Mouse (Mus musculus) retina, adult 2 months (tissue): Measurements from ENCODE around the gene Plekhm1.

Source experiments
- DNase-seq: peaks from one replicate; pipeline ENCODE4 v3.0.0-alpha.2; 2012; ENCODE audit warnings: low read depth, low spot score

The Plekhm1 gene

DNA sequence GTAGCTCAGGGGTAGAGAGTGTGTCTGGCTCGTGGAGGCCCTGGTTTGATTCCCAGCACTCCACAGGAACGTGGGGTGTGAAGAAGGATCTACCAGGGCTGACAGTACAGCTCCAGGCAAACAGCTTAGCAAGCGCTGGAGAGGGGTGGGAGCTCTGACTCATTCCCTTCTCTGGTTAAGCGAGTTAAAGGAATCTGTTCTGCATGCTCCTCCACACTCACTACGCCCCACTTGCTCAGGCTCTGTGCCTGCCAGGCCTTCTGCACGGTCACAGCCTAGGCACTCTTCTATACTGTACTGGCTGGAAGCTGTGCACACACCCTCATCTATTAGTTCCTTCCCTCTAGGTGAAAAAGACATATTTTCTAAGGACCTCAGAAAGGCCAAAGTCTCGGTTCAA lies 18.5 kb downstream of the Plekhm1 start:
- no peak for DNase-seq

DNA sequence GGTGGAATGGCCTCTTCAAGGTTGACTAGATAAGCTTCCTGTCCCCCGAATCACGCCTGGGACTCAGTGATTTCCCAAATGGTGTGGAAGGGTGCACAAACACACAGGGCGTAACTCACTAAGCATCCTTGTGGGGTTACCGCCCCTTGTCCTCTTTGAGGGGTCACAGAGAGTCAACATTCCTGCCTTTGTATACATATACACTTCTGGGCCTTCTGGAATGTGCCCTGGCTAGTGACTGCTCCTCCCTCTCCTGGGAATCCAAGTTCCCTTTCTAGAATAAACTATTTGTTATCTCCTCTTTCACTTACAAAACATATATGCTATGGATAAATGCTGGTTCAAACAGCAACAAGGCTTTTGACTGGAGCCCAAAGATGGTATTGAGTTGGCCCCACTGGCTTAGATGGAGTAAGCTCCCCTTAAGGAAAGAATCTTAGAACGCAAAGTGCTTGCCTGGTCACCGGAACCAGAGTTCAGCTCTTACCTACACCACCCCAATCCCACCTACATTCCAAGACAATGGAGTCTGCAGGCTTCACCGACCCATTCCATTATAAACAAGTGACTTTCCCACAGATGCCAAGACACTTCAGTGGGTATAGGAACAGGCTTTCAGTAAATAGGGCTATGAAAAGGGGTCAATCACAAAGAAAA lies 24.5 kb downstream of the Plekhm1 start:
- DNase-seq: no peak

DNA sequence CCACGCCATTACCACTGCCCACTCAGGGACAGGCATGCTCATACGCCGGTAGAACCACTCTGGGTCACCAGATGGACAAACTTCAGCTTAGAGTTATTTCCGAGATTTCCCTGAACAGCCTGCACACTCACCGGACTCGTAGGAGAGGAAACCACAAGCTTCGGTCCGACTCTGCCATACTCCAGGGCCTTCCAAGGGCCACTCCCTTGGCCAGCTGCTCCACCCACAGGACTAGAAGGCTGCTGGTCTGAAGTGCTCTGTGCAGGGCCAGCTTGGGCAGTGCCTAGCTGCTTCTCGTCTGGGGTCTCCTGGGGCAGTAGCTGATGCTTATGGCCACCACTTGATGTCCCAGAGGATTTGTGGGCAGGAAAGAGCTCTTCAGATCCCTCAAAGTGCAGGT lies 25.7 kb downstream of the Plekhm1 start:
- DNase-seq: no peak

DNA sequence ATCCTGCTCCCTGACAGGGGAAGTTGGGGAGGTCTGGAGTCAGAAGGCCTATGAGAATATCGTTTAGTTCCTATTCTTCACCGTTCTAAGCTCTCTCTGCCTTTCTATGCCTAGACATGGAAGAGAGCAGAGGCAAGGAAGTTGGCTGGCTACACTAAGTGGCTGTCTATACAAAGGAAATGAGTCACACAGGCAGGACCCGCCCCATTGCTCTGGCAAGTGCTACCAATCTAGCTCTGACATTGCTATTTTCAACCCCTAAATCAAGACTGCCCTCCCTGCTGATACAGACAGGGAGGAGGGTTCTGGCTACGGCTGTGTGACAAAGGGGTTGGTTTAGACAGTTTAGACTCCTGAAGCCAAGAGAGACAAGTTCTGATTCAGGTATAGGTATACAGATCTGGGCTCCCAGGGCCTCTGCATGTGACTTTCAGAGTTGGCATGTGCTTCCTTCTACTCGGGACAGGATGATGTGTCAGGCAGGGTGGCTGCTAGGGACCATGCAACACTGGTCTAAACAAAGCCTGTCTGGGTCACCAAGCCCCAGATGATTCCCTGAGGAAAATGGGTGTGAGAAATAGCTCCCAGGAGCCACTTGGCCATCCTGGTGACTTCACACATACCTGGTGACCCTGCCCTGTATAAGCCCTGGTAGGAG lies 30.4 kb downstream of the Plekhm1 start:
- no peak for DNase-seq

DNA sequence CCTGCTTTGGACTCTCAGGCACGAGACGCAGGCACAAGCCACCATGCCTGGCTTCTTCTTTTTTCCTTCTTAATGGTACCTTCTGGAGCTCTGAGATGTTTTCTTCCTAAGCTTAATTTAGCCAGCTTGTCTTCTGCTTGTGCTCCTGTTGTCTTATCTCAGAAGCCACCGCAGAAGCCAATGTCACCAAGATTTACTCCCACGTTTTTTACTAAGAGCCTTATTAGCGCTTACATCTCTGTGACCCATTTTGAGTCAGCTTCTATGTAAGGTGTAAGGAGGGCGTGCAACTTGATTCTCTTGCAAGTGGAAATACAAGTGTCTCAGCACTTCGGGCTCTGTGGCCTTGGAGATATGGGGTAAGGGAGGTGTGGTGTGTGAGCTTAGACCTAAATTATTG lies 31.0 kb downstream of the Plekhm1 start:
- DNase-seq: no peak

DNA sequence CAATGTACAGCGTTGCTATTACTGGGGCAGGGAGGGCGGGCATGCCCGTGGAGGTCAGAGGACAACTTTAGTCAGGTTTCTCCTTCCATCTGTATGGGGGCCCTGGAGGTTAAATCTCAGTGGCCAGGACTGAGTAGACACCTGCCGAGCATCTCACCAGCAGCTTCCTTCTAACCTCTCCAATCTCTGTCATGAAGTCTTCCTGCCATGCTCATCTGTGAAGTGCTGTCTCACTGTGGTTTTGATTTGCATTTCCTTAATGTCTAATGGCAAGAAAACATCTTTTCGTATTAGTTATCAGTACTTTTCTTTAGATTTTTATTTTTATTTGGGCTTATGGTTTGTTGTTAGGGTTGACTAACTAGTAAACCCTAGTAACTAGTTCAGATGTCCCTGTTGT lies 32.0 kb downstream of the Plekhm1 start:
- no peak for DNase-seq

DNA sequence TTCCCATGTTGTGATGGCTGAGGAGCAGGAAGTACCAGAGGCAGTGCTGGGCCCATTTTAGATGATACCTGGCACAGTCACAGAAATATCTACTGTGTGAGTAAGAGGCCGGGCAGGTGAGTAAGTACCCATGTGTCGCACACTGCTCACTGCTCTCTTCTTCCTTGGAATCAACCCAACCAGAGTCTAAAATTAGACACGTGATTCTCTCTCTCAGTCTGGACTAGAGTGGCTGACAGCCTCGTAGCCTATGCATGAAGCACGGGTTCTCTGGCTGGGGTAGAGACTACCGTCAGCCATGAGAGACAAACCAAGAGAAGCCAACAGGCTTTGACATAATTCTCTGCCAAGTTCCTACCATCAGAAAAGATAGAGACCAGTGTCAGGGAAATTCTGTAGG lies 34.1 kb downstream of the Plekhm1 start:
- DNase-seq: no peak

DNA sequence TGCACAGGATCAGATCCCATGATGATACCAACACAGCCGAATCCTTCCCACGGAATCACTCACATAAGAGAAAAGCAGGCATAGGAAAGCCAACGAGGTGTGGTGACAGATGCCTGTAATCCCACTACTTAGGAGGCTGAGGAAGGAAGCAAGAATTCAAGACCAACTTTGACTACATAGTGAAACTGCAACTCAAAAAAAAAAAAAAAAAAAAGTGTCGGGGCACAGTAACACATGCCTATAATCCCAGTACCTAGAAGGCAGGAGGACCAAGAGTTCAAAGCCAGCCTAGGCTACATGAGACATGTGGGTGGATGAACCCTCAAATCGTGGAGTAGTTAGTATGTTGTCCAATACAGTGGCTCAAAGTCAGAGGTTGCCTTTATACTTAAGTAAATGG lies 36.7 kb downstream of the Plekhm1 start:
- DNase-seq: no peak

DNA sequence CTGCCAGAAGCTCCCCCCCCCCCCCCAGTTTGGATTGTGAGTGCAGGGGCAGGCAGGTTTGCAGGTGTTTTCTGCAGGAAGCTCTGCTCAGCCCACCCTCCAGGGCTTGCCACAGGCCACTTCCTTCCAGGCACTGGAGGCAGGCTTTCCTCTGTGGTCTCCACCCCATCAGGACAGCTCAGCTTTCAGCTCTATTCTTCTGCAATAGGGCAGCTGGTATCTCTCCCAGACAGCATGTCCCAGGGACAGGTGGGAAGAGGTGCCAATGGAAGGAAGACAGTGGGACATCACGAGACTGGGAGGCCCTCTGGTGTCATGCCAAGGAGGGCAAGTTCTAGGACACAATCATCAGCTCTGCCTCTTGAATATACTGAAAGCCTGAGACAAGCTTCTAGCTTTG lies 37.2 kb downstream of the Plekhm1 start:
- DNase-seq: no peak

DNA sequence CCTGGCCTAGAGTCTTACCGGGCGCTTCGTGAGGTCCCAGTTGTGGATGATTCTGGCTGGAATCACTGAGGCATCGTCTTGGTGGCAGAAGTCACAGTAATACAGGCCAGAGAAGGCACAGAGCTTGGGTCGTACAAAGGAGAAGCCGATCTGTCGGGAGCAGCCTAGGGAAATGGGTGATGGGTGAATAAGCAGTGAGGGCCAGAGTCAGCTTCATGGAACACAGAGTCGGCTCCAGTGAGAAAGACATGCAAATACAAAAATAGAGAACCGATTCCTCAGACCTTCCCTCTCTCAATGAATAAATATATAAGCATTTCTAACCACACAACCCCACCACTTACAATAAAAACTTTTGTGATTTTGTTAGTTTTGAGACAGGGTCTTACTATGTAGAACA lies 38.6 kb downstream of the Plekhm1 start:
- no peak for DNase-seq

DNA sequence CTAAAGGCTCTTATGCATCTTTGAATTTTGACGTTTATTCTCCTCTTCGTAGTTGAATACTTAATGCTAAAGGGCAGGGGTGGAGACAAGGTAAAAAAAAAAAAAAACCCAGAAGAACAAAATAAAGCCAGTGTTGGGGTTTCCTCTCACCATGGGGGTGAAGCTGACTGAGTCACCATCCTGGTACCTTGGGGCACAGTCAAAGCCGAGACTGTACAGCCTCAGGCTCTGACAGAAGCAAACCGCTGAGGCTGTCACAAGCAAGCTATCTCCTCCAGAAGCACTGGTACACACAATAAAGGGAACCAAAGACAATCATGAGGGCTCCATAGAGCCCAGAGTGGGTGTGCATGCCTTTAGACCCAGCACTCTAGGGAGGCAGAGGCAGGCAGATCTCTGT lies 39.9 kb downstream of the Plekhm1 start:
- no peak for DNase-seq

DNA sequence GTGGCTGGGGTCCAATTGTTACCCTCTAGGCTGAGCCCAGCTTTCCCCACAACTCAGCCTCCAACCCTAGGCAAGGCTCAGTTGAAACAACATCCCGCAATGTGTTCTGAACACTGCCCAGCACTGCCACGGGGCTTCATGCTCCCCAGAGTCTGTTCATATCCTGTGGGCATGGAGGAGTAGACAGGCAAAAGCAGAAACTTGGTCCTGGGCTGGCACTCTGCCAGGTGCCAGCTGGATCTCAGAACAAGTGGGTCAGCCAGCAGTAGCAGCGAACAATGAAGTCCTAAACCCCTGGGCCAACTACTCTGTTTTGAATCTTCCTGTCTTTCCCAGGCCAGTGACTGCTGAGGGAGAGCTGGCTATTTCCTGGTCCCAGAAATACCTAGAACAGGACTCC lies 40.4 kb downstream of the Plekhm1 start:
- no peak for DNase-seq

DNA sequence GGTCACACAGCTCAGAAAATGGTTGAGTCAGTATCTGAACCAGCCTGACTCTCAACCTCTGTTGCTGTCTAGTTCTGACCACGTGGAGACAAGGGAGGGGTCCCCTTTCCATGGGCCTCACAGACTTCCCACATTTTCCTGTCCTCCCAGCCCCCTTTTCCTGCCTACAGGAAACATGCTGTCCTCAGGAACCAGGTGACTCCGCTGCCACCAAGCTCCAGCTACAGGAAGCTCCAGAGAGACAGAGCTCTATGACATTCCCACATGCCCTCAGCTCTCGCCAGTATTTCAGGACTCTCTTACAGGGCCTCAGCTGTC lies 41.3 kb downstream of the Plekhm1 start:
- DNase-seq: no peak

DNA sequence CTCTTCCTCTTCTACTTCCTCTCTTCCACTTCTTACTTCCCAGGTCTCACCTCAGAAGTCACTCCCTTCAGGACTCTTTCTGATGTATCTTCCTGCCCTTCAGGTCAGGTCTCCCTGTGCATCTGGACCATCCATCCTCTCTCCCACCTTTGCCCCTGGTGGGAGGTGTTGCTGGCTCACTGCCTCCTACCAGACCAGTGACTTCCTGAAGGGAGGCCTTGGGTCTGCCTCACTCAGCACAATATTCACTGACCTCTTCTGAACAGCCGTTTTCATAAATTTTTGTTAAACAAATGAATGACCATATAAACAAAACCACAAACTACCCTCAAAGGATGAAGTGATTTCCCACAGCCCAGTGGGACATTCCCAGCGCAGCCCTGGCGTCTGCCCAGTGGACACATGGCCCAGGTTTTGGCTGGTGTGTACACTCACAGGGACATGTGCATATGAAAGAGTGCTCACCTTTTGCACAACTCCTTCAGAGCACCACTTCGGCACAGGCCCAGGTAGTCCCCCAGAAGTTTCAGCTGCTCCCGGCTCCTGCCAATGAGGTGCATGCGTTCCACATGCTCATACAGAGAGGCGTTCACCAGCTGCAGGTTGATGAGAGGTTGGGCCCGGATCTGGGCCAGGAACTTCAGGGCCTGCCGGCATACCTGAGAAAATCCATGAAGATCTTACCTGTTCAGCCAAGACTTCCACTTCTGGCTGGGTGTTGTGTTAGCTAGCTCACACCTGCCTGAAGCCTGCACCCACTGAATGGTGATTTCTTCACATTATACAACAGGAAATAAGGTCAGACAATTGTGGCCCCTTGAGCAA lies 41.9 kb downstream of the Plekhm1 start:
- DNase-seq: no peak

DNA sequence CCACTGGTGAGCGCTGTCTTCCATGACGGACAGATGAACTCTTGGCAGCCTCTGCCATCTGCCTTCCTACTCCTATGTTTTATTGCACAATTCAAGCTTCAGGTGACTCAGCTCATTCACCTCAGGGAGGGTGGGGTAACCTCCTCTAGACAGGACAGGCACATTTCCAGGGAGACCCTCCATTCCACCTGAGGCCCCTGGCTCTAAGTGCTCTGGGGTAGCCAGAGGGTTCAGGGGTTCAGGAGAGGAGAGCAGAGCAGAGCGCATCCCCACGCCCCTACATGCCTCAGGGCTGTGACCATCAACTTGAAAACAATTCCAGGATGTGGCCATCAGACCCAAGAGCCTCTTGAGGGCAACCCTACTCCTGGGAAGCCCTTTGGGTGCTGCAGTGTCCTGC lies 47.0 kb downstream of the Plekhm1 start:
- DNase-seq: no peak

DNA sequence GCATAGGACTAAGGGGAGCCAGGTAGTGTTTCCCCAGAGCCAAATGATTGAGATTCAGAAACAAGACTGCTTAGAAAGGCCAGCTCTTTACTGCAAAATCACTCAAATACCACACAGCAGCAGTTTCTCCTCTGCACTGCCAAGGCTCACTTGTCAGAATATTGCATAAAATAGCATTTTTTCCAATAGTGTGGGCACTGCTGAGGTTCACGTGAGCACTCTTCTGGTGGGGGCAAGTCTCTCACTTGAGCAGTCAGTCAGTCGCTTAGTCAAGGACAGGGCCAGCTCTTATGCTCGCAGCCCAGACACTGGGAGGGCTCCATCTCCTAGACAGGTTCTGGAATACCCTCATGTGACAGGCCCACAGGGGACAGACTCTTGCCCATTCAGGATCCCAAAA lies 47.5 kb downstream of the Plekhm1 start:
- no peak for DNase-seq

DNA sequence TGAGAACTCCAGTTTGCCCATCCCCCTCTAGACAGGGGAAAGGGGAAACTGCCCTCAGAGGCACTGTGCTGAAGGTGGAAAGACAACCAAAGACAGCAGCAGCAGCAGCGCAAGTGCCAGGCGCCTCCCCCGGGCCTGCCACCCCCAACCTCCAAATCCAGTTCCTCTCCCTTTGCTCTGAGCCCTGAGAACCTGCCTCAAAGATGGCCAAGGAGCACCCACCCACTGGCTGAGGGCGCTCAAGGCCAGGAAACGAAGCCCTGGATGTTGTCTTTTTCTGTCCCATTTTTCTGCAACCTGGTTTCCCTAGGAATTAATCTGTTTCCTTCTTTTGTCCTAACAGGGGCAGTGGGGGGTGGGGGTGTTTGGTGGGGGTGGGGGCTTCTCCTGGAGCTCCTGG lies 48.2 kb downstream of the Plekhm1 start:
- DNase-seq: no peak

DNA sequence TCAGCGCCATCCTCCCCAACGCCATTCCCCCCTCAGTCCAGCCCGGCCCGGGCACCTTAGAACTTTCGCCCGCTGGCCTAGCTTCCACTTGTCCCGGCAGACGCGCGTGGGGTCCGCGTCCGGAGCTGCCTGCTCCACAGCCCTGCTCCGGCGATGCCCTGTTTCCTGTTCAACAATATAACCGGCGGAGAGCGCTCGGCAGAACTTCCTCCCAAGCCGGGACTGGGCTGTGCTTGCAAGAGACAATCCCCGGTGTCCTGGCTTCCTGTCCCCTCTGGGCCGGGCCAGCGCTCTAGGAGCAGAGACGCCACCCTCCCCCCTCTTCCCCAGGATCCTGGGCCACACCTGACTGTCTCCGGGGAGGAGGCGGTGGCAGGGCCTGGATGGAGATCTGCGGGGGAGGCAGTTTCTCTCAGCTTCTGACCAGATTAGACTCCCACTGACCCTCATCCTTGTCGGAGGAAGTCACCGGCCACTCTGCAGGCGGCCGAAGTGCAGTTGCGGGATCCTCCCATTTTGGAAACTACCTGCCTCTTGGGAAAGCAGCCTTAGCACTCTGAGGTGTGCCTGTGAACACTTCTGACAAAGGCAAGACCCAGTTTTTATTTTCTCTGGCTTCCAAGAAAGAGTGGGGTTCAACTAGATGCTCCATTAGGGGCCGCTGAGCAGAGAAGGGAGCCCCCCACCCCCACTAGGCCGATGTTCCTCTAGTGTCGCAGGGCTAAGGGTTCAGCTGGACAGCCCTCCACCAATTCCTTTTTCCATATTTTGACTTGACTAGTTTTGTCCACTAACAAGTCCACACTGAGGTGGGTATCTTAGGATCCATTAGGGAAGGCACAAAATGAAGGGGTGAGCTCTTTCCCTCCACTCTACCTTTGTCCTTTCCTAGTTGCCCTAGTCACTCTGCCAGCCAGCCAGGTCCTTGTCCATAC lies 49.0 kb downstream of the Plekhm1 start, which contains the start of gene Arhgap27:
Arhgap27 (minus strand) TSS at position 479 of the 935 bp plus-strand sequence.
- DNase-seq: no peak

DNA sequence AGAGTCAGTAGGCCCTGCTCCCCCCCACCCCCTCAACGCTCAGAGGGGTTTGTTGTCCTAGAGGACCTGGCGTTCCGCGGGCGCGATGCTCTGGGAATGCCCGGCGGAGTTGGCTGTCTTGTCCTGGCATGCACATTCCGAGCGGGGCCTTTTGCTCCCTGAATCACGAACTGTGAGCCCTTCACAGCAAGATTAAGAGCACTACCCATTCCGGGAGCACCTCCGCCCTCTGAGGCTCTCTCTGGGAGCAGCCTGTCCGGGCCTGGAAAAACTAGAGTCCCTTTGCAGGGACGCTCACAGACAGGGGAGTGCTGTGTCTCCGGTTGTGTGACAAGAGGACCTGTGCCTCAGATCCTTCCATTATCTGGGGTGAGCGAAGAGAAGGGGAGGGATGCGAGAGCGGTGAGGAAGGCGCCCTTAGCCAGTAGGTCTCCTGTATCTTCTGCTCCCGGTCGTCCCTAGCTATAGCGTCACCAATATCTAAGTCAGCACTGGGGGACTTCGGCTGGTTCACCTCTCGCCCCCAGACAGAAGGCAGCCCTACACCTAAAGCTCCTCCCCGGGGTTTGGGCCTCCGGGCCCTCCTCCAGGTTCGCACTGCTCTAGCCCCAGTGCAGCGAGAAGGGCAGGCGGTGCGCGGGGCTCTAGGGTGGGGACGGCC lies 49.8 kb downstream of the Plekhm1 start:
- no peak for DNase-seq

DNA sequence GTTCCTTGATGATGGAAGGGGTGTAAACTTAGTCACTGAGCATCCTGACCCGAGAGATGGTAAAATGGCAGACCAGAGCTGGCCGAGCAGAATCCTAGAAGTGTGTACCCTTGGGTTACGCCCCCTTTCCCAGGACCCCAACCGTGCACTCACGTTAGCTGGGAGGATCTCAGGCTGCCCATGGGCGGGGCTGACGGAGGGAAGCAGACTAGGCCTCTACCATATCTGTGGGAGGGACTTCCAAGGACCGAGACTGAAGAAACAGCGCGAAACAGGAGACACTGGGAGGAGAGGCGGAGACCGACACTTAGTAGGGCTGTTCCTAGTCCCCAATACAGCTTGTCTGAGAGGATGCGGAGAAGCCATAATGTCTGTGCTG lies 50.4 kb downstream of the Plekhm1 start:
- DNase-seq: no peak

DNA sequence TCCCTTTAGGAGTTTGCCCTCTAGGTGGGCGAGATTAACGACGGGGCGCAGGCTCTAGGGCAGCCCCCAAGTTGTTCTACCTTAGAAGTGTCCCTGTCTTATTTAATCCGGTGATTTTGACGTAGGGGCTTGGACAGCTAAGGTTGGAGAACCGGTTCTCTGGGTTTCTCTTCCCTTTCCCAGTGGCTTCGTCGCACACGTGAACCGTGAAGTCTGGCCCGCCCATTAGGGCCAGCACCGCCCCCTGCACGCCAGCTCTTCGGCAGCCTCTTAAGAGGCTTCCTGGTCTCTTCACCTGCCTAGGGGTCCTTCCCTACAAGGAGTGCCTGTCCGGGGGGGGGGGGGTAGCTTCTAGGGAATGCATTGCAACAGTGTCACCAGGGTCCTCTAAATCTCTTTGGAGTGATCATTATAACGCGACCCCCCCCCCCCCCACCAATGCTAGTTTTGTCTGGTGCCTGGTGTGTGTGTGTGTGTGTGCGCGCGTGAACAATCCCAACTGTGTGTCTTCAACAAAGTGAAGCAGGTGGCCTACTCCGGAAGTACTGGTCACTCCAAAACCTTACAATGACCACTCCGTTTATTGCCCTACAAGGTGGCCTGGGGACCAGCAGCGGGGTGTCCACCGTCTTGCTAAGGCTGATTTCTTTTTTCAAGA lies 51.0 kb downstream of the Plekhm1 start:
- DNase-seq: no peak
